Mouse (Mus musculus) megakaryocyte-erythroid progenitor cell, adult 5 weeks (primary cell): ENCODE results near the gene Mllt11. TPM values are rescaled to one million over a fixed set of nuclear protein-coding genes. Genes with fewer than 3 reads are reported as not detected.

Experiments used
- polyA plus RNA-seq: library from polyadenylated mRNA; stranded (reverse); fragments of >175 nt; gene quantifications from 2 replicates; pipeline ENCODE4 v1.2.3, GENCODE M21; 2012

The Mllt11 gene
- polyA plus RNA-seq = 3.4 and 4.4 TPM in 2 replicates

DNA sequence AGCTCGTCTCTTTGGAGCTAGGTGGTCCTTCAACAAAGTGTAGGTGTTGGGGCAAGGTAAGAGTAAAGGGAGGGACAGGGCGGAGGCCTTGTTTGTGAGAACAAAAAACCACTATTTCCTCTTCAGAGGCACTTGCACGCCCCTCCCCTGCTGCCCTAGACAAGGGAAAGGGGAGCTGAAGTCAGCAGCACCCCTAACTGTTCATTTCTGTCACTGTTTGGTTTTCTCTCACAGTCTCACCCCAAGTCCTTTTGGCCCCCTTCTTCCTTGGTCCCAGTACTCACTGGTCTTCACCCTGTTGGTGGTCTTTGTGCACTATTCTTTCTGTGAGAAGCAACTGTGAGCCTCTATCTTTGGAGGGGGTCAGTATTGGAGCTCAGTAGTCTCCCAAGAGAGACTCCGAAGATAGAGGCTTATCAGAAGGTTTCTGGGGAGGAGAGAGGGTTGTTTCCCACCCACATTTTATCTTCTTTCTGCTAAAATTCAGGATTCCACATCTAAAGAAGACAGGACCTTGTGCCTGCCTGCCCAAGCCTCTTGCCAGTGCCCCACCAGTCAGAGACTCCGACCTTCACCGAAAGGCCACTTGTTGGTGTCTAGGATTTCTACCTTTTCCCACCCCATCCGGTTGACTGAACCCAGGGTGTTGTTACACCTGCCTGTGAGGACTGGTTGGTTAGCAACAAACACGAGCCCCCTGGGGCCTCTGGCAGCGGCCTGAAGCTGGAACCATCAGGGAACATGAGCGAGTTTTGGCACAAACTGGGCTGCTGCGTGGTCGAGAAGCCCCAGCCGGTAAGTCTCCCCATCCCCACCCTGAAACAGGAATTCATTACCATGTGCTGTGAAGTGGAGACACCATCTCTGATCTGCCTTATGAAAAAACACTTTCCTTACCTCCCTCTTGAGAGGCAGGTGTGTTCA lies at the start of gene Mllt11:
Gene Mllt11, minus strand, starts transcription at position 874 of the 924 bp plus-strand sequence.

DNA sequence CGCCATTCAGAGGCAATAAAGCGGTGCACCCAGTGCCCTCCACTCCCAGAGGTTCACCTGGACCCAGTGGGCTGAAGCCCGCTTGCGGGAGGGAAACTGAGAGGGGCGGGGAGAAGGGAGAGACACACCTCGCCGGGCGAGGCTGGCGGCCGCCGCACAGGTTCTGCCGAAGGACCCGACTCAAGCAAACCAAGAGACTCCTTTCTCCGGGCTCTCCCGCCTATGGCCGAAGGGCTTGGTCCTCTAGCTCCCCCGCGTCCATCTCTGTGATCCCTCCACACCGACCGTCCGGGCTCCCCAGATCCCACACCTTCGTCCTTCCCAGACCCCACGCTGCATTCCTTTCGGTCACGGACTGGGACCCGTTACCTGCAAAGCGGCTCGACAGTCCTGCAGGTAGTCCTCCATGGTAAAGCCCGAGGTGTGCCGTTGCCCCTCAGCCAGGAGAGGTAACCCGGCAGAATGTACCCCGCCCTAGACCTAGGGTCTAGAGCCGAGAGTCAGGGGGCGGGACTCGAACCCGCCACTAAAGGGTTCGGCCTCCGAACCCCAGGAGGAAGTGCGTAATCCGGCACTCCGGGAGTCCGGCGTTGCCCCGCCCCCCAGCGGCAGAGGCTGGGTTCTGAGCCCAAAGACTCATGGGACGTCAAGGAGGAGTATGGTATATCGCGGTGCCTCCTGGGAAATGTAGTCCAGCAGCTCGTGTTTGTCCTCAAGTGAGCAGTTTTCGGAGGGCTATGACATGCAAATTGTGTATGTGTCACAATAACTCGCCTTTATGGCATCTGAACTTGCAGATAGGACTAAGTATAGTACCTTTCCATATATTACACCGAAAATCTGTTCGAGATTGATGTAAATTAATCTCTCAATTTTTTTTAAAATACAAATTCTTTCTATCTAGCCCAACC lies 49.5 kb upstream of the Mllt11 start, which contains the start of the genes Mindy1 and Prune1:
Gene Mindy1, plus strand, starts transcription at position 130 of the 911 bp plus-strand sequence.
Gene Prune1, minus strand, starts transcription at position 861 of the 911 bp plus-strand sequence.

DNA sequence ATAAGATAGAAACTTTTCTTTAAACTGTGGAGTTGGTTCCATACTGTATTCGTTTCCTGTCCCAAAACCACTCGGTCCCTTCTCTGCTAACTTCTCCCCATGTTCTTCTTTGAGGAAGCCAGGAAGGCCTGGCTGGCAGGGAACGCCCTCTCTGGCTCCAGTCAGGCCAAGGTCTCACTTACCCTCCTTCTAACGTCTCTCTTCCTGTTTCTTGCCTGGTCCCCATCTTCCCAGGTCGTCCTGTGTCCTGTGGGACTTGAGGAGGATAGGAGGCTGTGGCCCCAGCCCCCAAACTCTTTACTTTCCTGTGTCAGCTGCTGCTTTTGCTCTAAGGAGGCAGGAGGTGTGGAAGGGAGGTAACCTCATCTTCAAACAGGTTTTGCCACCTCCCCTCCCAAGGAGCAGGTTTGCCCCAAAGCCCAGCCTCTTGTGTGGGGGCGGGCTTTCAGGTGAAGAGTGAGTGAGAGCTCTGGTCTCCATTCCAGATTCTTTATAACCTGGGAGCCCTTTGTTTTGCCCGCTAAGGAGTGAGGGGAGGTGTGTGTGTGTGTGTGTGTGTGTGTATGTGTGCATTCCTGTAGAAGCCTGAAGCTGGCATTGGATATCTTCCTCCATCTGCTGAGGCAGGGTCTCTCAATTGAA lies 18.9 kb upstream of the Mllt11 start, which contains the start of gene Bnipl:
Gene Bnipl, minus strand, starts transcription at position 411 of the 642 bp plus-strand sequence.

DNA sequence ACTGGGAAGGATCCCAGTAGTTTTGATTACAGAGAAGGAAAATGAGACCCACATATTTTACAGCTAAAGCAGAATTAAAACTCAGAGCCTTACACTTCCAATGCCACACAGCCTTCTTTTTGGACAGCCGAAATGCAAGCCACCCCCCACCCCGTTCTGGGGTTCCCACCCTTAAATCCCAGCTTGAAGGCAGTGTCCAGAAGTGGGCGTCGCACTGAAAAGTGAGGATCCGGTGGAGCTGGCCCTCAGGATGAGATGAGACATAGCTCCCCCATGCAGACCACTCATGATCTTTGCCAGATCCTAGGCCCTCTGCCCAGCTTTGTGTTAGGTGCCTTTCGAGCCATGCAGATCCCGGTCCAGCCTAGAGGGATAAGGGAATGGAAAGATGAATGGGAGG lies 9.5 kb upstream of the Mllt11 start, which contains the start of gene Gm128:
Gene Gm128, minus strand, starts transcription at position 101 of the 400 bp plus-strand sequence.

DNA sequence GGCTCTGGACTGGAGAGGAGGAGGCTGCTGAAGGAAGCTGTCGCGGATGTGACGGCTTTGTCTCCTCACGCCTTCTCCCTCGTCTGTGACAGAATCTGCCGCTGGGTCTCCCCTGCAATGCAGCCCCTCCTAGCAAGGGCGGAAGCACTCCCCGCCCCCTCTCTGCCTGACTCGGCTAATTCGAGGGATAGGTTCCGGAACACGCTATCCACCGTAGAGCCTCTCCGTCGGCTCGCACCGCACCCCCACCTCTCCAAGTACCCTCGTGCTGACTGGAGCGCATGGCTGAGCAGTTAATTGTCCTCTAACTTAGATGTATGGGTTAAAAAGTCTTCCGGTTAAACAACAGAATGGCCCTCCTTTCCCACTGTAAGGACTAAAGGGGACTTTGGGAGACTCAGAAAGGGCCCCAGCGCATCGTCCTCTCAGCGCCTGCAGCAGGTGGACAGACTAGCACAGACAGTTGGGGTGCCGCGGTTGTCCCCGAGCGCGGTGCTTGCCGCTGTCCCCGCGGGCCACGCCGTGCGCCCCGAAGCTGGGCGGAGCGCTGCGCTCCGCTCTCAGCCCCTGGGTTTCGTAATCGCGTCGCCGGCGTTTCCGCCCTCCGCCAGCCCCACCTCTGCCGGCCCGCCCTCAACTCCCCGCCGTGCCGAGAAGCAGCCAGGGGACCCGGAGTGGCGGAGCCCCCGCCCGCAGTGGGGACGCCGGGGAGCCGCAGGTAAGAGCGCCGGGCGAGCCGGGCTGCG lies 3.6 kb downstream of the Mllt11 start, which contains the start of gene Cdc42se1:
Gene Cdc42se1, plus strand, starts transcription at position 585 of the 746 bp plus-strand sequence.

DNA sequence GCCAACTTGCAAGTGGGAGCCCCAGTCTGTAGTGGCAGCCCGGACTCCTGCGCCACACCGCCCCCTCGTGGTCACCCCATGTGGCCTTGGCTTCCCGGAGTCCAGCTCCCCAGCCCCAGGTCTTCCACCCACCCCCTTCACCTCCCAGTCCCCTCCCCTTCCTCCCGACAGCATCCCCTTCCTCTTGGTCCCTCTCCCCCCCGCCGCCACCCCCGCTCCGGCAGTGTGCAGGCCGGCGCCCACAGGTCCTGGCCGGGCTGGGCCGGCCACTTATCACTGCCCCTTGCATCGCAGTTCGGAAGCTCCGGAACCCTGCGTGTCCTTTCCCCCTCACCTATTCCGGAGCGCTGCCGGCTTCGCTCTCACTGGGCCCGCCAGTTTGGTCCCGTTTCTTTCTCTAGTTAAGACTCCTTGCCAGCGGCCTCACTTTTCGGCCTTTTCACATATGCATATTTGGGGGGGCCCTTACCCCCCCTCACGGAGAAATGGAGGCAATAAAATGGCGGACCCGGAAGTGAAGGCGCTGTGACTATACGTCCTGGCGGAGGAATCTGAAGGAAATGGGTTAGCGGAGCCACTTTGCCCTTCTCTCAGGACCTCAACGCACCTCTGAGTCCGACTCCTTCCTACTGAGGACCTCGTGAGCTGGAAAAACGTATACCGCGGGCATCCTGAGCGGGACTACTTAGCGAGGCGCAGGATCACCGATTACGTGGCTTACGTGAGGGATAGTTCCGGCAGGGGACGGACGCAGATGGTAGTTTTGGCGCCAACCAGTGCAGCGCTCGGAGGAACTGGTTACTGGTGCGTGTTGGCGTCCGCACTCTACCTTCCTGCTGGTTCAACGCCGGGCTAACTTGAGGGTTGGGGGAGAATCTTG lies 14.5 kb downstream of the Mllt11 start, which contains the start of gene Gabpb2:
Gene Gabpb2, minus strand, starts transcription at position 662 of the 880 bp plus-strand sequence.

Other genes with a start within 250 kb of the Mllt11 start
- gene Zfp687, start 216.7 kb downstream of the Mllt11 start, polyA plus RNA-seq = 34.9 and 36.5 TPM in 2 replicates
- gene Psmd4, start 189.6 kb downstream of the Mllt11 start, polyA plus RNA-seq = 95.3 and 114 TPM in 2 replicates
- gene Pip5k1a, start 125.2 kb downstream of the Mllt11 start, polyA plus RNA-seq = 15.0 and 24.5 TPM in 2 replicates
- 224 and 237 TPM in 2 replicates for gene Vps72, start 121.1 kb downstream of the Mllt11 start, polyA plus RNA-seq
- not detected in 2 replicates for gene Tmod4, start 107.7 kb downstream of the Mllt11 start, polyA plus RNA-seq
- 6.1 and 9.0 TPM in 2 replicates for gene Scnm1, start 98.2 kb downstream of the Mllt11 start, polyA plus RNA-seq
- 3.8 and 4.7 TPM in 2 replicates for gene Lysmd1, start 98.1 kb downstream of the Mllt11 start, polyA plus RNA-seq
- gene Tnfaip8l2, start 89.8 kb downstream of the Mllt11 start, polyA plus RNA-seq = 10.5 and 16.0 TPM in 2 replicates
- 6.5 and 7.1 TPM in 2 replicates for gene Sema6c, start 71.7 kb downstream of the Mllt11 start, polyA plus RNA-seq
- 2.2 and 2.7 TPM in 2 replicates for gene Gabpb2, start 14.3 kb downstream of the Mllt11 start, polyA plus RNA-seq
- 138 and 173 TPM in 2 replicates for gene Cdc42se1, start 3.4 kb downstream of the Mllt11 start, polyA plus RNA-seq
- gene Gm128, start 9.4 kb upstream of the Mllt11 start, polyA plus RNA-seq = 3.4 TPM in 2 replicates
- 0.34 TPM in 1 of 2 replicates, not detected in the other for gene Bnipl, start 19.0 kb upstream of the Mllt11 start, polyA plus RNA-seq
- 118 and 120 TPM in 2 replicates for gene Mindy1, start 49.2 kb upstream of the Mllt11 start, polyA plus RNA-seq
- gene Prune1, start 49.9 kb upstream of the Mllt11 start, polyA plus RNA-seq = 2.8 and 3.0 TPM in 2 replicates
- 2.0 and 2.2 TPM in 2 replicates for gene Anxa9, start 75.0 kb upstream of the Mllt11 start, polyA plus RNA-seq
- 352 and 417 TPM in 2 replicates for gene Cers2, start 82.6 kb upstream of the Mllt11 start, polyA plus RNA-seq
- gene Setdb1, start 125.0 kb upstream of the Mllt11 start, polyA plus RNA-seq = 12.8 and 14.9 TPM in 2 replicates
- not detected in 2 replicates for gene 4930558C23Rik, start 170.7 kb upstream of the Mllt11 start, polyA plus RNA-seq
- gene Arnt, start 202.2 kb upstream of the Mllt11 start, polyA plus RNA-seq = 14.1 and 15.5 TPM in 2 replicates